Mouse (Mus musculus): ENCODE measurements around the gene Tmem115.

- TF ChIP-seq CTCF (IDR thresholded peaks at IDR 0.05; ENCODE audit: extremely low read depth, insufficient read depth, insufficient read length, insufficient replicate concordance) (no peak), POLR2A (IDR thresholded peaks at IDR 0.05; ENCODE audit: low read depth, low read length) (peak; percentile 70)
These were observed 53.5 kb downstream of the Tmem115 start, which contains the start of gene Ifrd2 for GRCm38 (mm10) chr9:107586974-107587832.
